In genomic region chr1:165013428-165013827, GRCm38 (mm10) we compare ENCODE assay signal across 28 mouse cellular contexts.
A peak's percentile ranks its signal among the peaks of the same experiment; 100 is the strongest.
DNase-seq lines count a peak whose midpoint lies in the region; ATAC-seq and TF ChIP-seq lines count a peak whose summit lies in the region.
"Had no signal": no experiment of that assay in that cellular context is flagged by ENCODE, and none has a peak within 500 bp of the region (broad histone marks: within the 10 kb centered on the region; RNA-seq: fewer than 3 reads in every experiment).

No protein-coding gene starts in this region.

- intact Hi-C loops in heart, adult 2 months (cut with DNase I), result no loop called here

- H3K27ac ChIP-seq in lung, postnatal 0 days (ENCODE audit: low read length), result no peak overlapping the region
- no peak overlapping the region for H3K27ac ChIP-seq in heart, adult 2 months
- H3K27ac ChIP-seq: embryonic facial prominence, embryonic 12.5 days; embryonic facial prominence, embryonic 15.5 days; heart, embryonic 15.5 days; hindbrain, embryonic 14.5 days; hindbrain, postnatal 0 days had no signal

- no peaks in the 10 kb centered on the region for H3K4me1 ChIP-seq in lung, postnatal 0 days (ENCODE audit: insufficient read depth, low read depth, low read length)
- no peaks in the 10 kb centered on the region for H3K4me1 ChIP-seq in heart, adult 2 months (ENCODE audit: control insufficient read depth, insufficient read depth, low read length)
- H3K4me1 ChIP-seq: embryonic facial prominence, embryonic 12.5 days; embryonic facial prominence, embryonic 15.5 days had no signal

- no peaks in the 10 kb centered on the region for H3K79me2 ChIP-seq in heart, adult 2 months (replicated peaks; ENCODE audit: control insufficient read depth, insufficient read depth, low read length)

- no peak overlapping the region for H3K4me2 ChIP-seq in lung, postnatal 0 days (replicated peaks; ENCODE audit: low read depth, low read length)
- H3K4me2 ChIP-seq: embryonic facial prominence, embryonic 12.5 days; embryonic facial prominence, embryonic 15.5 days; heart, embryonic 12.5 days; heart, embryonic 15.5 days; hindbrain, embryonic 14.5 days had no signal

- H3K4me3 ChIP-seq in lung, postnatal 0 days (ENCODE audit: low read depth, low read length), result no peak overlapping the region
- H3K4me3 ChIP-seq in heart, adult 2 months, result no peak overlapping the region
- H3K4me3 ChIP-seq: embryonic facial prominence, embryonic 12.5 days; embryonic facial prominence, embryonic 15.5 days; heart, embryonic 12.5 days; heart, embryonic 15.5 days had no signal

- H3K36me3 ChIP-seq in lung, postnatal 0 days (ENCODE audit: insufficient read depth, low read length), result no peaks in the 10 kb centered on the region
- no peaks in the 10 kb centered on the region for H3K36me3 ChIP-seq in heart, adult 2 months (ENCODE audit: control insufficient read depth, insufficient read depth, low read length)
- H3K36me3 ChIP-seq: embryonic facial prominence, embryonic 12.5 days; embryonic facial prominence, embryonic 15.5 days; G1E; heart, embryonic 12.5 days; heart, embryonic 15.5 days had no signal

- ATAC-seq in lung, postnatal 0 days, result no peak
- ATAC-seq in common myeloid progenitor, adult 5-6 weeks (replicated peaks; ENCODE audit: low read depth, poor library complexity, severe bottlenecking), result peak; percentile 68
- ATAC-seq in inflammation-experienced regulatory T-cells, adult 6 months, result peak; percentile 49
- ATAC-seq: forebrain, embryonic 14.5 days; forebrain, postnatal 0 days; hindbrain, postnatal 0 days; intestine, postnatal 0 days; Patski had no signal

- H3K27me3 ChIP-seq in lung, postnatal 0 days (replicated peaks; ENCODE audit: insufficient read depth, low read length), result no peaks in the 10 kb centered on the region
- no peaks in the 10 kb centered on the region for H3K27me3 ChIP-seq in heart, adult 2 months (ENCODE audit: control insufficient read depth, insufficient read depth, low read length)
- H3K27me3 ChIP-seq: CH12.LX; embryonic facial prominence, embryonic 12.5 days; embryonic facial prominence, embryonic 15.5 days; heart, embryonic 12.5 days; heart, embryonic 15.5 days had no signal

- no peaks in the 10 kb centered on the region for H3K9me3 ChIP-seq in lung, postnatal 0 days (ENCODE audit: low read length)
- H3K9me3 ChIP-seq: embryonic facial prominence, embryonic 12.5 days; embryonic facial prominence, embryonic 15.5 days; heart, embryonic 12.5 days; heart, embryonic 15.5 days had no signal

- TF ChIP-seq EP300 in lung, postnatal 0 days (IDR thresholded peaks at IDR 0.05), result no peak
- no peak for TF ChIP-seq EP300 in heart, adult 2 months (IDR thresholded peaks at IDR 0.05; ENCODE audit: insufficient read depth, low read depth, low read length)

- no peak for TF ChIP-seq CTCF in lung, postnatal 0 days (IDR thresholded peaks at IDR 0.05)
- TF ChIP-seq CTCF in heart, adult 2 months (IDR thresholded peaks at IDR 0.05), result no peak

- no peak overlapping the region for H3K9ac ChIP-seq in lung, postnatal 0 days (replicated peaks; ENCODE audit: low read depth)
- H3K9ac ChIP-seq in heart, adult 2 months (ENCODE audit: low read depth, low read length), result no peak overlapping the region
- H3K9ac ChIP-seq: embryonic facial prominence, embryonic 12.5 days; embryonic facial prominence, embryonic 15.5 days; forebrain, postnatal 0 days; heart, embryonic 12.5 days; heart, embryonic 15.5 days; hindbrain, embryonic 14.5 days had no signal

- DNase-seq in lung, postnatal 0 days (ENCODE audit: low spot score), result peak; percentile 6
- no peak for DNase-seq in lung, postnatal 25 days (ENCODE audit: low spot score)
- DNase-seq in heart, adult 2 months, result no peak
- no peak for DNase-seq in adrenal gland, adult 2 months
- DNase-seq in adrenal gland, postnatal 36 days, result no peak
- DNase-seq: adrenal gland, postnatal 14 days; cerebellum, adult 11-12 months; cerebellum, adult 8-10 months; cerebellum, postnatal 10 days; forebrain, postnatal 0 days; gastrocnemius, postnatal 10 days; gastrocnemius, postnatal 36 days; heart, adult 11 months; heart, postnatal 10 days; heart, postnatal 36 days had no signal

- 28% methylated on average over 2 of the region's 2 CpGs for WGBS in lung, postnatal 0 days
- WGBS in heart, adult 2 months, result 51% methylated on average over 2 of the region's 2 CpGs

- TF ChIP-seq POLR2A in heart, adult 2 months (IDR thresholded peaks at IDR 0.05; ENCODE audit: insufficient read depth, low read depth, low read length), result no peak
